Mouse (Mus musculus) kidney, postnatal 0 days (tissue): ENCODE results near the gene Wdr70. TPM values are rescaled to one million over a fixed set of nuclear protein-coding genes. Genes with fewer than 3 reads are reported as not detected.
"Not testable (repeated sequence)": the region's sequence is repeated elsewhere in the genome, so short reads cannot be mapped to it uniquely, and the experiment has no call there.

ENCODE experiments used
- ATAC-seq: fragments of 200-750 bp; cut with Nextera tagmentation; replicated peaks from 2 replicates; pipeline ENCODE4 v1.8.0; 2017; ENCODE audit warnings: low read depth, moderate number of reproducible peaks, moderate TSS enrichment, moderate library complexity; ENCODE audit not compliant: low FRiP score
- DNase-seq: peaks from one replicate; pipeline ENCODE4 v3.0.0-alpha.2; 2016; ENCODE audit warnings: low spot score
- H3K27ac ChIP-seq: fragments of 300-500 bp; sonication (generic); 2 replicates; pipeline ENCODE4 v1.5.1; 2014; ENCODE audit warnings: mild to moderate bottlenecking
- H3K27me3 ChIP-seq: fragments of 300-500 bp; sonication (generic); 2 replicates; pipeline ENCODE4 v1.6.1; 2014; ENCODE audit warnings: low read length, mixed read lengths; ENCODE audit not compliant: insufficient read depth
- H3K36me3 ChIP-seq: fragments of 300-500 bp; sonication (generic); 2 replicates; pipeline ENCODE4 v1.6.1; 2014; ENCODE audit warnings: low read length, mixed read lengths; ENCODE audit not compliant: insufficient read depth
- H3K4me1 ChIP-seq: fragments of 300-500 bp; sonication (generic); replicated peaks from 2 replicates; pipeline ENCODE4 v1.6.1; 2014; ENCODE audit warnings: antibody characterized with exemption, low read length, mixed read lengths; ENCODE audit not compliant: insufficient read depth
- H3K4me2 ChIP-seq: fragments of 300-500 bp; sonication (generic); 2 replicates; pipeline ENCODE4 v1.6.1; 2014; ENCODE audit warnings: mild to moderate bottlenecking, low read length, moderate library complexity, mixed read lengths
- H3K4me3 ChIP-seq: fragments of 300-500 bp; sonication (generic); replicated peaks from 2 replicates; pipeline ENCODE4 v1.5.1; 2014; ENCODE audit warnings: low read depth, low read length
- H3K9ac ChIP-seq: fragments of 300-500 bp; sonication (generic); 2 replicates; pipeline ENCODE4 v1.6.1; 2014; ENCODE audit warnings: low read depth, low read length
- H3K9me3 ChIP-seq: fragments of 300-500 bp; sonication (generic); replicated peaks from 2 replicates; pipeline ENCODE4 v1.6.1; 2016; ENCODE audit warnings: low read length, inconsistent platforms, mixed read lengths
- CTCF ChIP-seq: IDR thresholded peaks from 2 replicates; pipeline ENCODE4 v1.5.1; 2016; ENCODE audit warnings: antibody characterized with exemption, low read depth, mild to moderate bottlenecking, moderate library complexity
- whole genome bisulfite sequencing: fragments of 180-500 bp; shearing (Covaris S2); extraction: QIAGEN DNeasy Blood & Tissue Kit; methylation state at CpG from one replicate; pipeline ENCODE4 v1.1.7; 2014; 5-methylcytosine and 5-hydroxymethylcytosine counted together
- polyA plus RNA-seq: library from polyadenylated mRNA; unstranded; fragments of >200 nt; fragmentation: Nextera tagmentation; extraction: Ambion mirVana; gene quantifications from 2 replicates; pipeline ENCODE4 v1.2.1, GENCODE M21; 2015

Gene Wdr70
- polyA plus RNA-seq, 1 experiment from 2014 or later, result 39.5 TPM

DNA sequence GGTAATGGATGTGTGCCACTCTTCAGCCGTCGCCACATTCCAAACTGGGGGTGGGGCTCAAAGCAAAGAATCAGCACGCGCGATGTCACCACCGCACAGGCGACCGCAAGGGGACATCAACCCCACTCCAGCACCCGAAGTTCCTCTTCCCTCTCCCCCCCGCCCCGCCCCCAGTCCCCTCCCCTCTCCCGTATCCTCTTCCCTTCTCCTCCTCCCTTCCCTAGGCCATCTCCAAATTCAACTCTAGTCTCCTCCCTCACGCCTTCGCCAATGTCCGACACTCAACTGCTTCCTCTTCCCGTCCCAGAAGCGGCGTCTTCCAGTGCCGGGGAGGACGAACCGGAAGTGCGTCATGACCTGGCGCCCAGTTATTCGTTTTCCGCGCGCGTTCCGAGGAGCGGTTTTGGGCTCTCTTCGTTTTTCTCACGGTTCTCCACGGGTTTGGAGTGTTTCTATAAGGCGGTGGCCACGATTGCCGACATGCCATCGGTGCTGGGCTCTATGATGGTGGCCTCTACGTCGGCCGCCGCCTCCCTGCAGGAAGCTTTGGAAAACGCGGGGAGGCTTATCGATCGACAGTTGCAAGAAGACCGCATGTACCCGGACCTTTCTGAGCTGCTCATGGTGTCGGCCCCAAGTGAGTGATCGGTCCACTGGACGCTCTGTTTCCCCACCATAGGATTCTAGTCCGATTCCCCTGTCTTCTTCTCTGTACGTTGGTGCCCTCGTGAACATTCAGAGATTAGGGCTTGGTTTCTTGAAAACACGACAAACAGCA lies 10.1 kb upstream of the Wdr70 start, which contains the start of gene Nup155:
Nup155 (plus strand) TSS at position 308 of the 778 bp plus-strand sequence.
- DNase-seq (peak; percentile 99), ATAC-seq (peak; percentile 97)
- Histone ChIP-seq H3K27me3 (no peaks in the 10 kb centered on the region), H3K4me1 (peaks cover 5% of the 10 kb centered on the region), H3K36me3 (peaks cover 6% of the 10 kb centered on the region; the same call in 1 of the 2 replicates), H3K4me2 (peak within 1 kb of the TSS; percentile 86), H3K4me3 (peak within 1 kb of the TSS; percentile 94), H3K9me3 (no peaks in the 10 kb centered on the region), H3K9ac (peak within 1 kb of the TSS; percentile 85), H3K27ac (peak within 1 kb of the TSS; percentile 79)
- peak; percentile 13; the same call in 1 of the 2 replicates for TF ChIP-seq CTCF
- WGBS, result under 1% methylated on average over 53 of the region's 54 CpGs

DNA sequence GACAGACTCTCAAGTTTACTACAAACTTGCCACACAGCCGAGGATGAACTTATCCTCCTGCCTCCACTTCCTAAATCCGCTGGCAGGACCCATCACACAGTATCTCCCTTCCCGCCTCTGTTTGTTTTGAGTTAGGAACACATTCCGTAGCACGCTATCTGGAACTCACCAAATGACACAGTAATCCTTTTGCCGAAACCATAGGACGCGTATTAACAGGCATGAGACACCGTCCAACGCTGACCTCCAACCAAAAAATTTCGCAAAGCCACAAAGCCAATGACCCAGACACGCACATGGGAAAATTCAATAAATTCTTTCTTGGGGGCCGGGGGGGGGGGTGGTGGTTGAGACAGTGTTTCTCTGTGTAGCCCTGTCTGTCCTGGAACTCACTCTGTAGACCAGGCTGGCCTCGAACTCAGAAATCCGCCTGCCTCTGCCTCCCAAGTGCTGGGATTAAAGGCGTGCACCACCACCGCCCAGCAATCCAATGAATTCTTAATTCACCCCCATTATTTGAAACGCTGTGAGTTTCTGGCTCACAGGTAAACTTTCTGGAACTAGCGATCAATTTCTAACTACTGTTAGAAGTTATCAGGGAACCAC lies 9.5 kb upstream of the Wdr70 start:
- H3K27ac ChIP-seq, result peak overlapping the region; percentile 79
- WGBS, result 63% methylated on average over 19 of the region's 19 CpGs

GRCm38 (mm10) chr15:8101975-8102542 lies 3.0 kb upstream of the Wdr70 start:
- H3K27ac ChIP-seq, H3K9me3 ChIP-seq, H3K4me2 ChIP-seq, H3K36me3 ChIP-seq, DNase-seq, H3K27me3 ChIP-seq, ATAC-seq, H3K4me1 ChIP-seq, H3K4me3 ChIP-seq, H3K9ac ChIP-seq: not testable (repeated sequence)
- WGBS, result 94% methylated on average over 13 of the region's 15 CpGs

More for the DNA sequence above, 9.5 kb upstream of the Wdr70 start:
- DNase-seq (no peak), ATAC-seq (peak; percentile 2; the same call in 1 of the 2 replicates)
- Histone ChIP-seq H3K36me3 (no peaks in the 10 kb centered on the region), H3K4me2 (peak overlapping the region; percentile 86), H3K9ac (peak overlapping the region; percentile 85), H3K9me3 (no peaks in the 10 kb centered on the region), H3K27me3 (no peaks in the 10 kb centered on the region), H3K4me1 (peaks cover 5% of the 10 kb centered on the region), H3K4me3 (peak overlapping the region; percentile 94)
- no peak for TF ChIP-seq CTCF

- Histone ChIP-seq H3K9ac (no peak overlapping the region), H3K36me3 (peaks cover 7% of the 10 kb centered on the region), H3K4me2 (peak overlapping the region; percentile 79), H3K4me3 (no peak overlapping the region), H3K4me1 (no peaks in the 10 kb centered on the region), H3K9me3 (no peaks in the 10 kb centered on the region), H3K27me3 (no peaks in the 10 kb centered on the region), H3K27ac (no peak overlapping the region)
- 27% methylated on average over 7 of the region's 7 CpGs for WGBS
- ATAC-seq (no peak), DNase-seq (peak; percentile 74)
- TF ChIP-seq CTCF, result peak; percentile 76
These were observed 1.2 kb downstream of the Wdr70 start for GRCm38 (mm10) chr15:8097853-8098252.

GRCm38 (mm10) chr15:8092668-8093067 lies 6.3 kb downstream of the Wdr70 start:
- H3K4me1 ChIP-seq, H3K9me3 ChIP-seq, H3K27ac ChIP-seq, H3K27me3 ChIP-seq, ATAC-seq, H3K4me2 ChIP-seq, H3K9ac ChIP-seq, H3K4me3 ChIP-seq, DNase-seq: not testable (repeated sequence)
- WGBS, result 58% methylated on average over 1 of the region's 1 CpGs
- H3K36me3 ChIP-seq, result peaks cover 19% of the 10 kb centered on the region

- TF ChIP-seq CTCF, result no peak
- ATAC-seq (no peak), DNase-seq (no peak)
- Histone ChIP-seq H3K36me3 (peaks cover 14% of the 10 kb centered on the region), H3K4me2 (no peak overlapping the region), H3K4me1 (no peaks in the 10 kb centered on the region), H3K4me3 (no peak overlapping the region), H3K9me3 (no peaks in the 10 kb centered on the region), H3K9ac (no peak overlapping the region), H3K27me3 (no peaks in the 10 kb centered on the region), H3K27ac (no peak overlapping the region)
- 100% methylated on average over 2 of the region's 2 CpGs for whole genome bisulfite sequencing
These were observed 8.3 kb downstream of the Wdr70 start for GRCm38 (mm10) chr15:8090685-8091084.
